Mouse (Mus musculus): ENCODE results near the gene Gatad2b. TPM values are rescaled to one million over a fixed set of nuclear protein-coding genes. Genes with fewer than 3 reads are reported as not detected.

Gatad2b gene
- polyA plus RNA-seq, 1 experiment, result 70.0 TPM

GRCm38 (mm10) chr3:90395629-90396028 is 102.7 kb downstream of the Gatad2b start:
- Histone ChIP-seq H3K4me1 (ENCODE audit: control insufficient read depth, insufficient read depth, low read length) (peaks cover 2% of the 10 kb centered on the region), H3K27ac (ENCODE audit: insufficient read depth, low read length) (no peak overlapping the region), H3K4me3 (ENCODE audit: insufficient read depth, low read length) (no peak overlapping the region)
- no peak for TF ChIP-seq POLR2A (IDR thresholded peaks at IDR 0.05; ENCODE audit: low read depth, low read length)
- TF ChIP-seq CTCF (IDR thresholded peaks at IDR 0.05; ENCODE audit: borderline replicate concordance, insufficient read depth, low read length), result no peak

GRCm38 (mm10) chr3:90400993-90401392 is 108.0 kb downstream of the Gatad2b start:
- Histone ChIP-seq H3K4me3 (ENCODE audit: insufficient read depth, low read length) (no peak overlapping the region), H3K4me1 (ENCODE audit: control insufficient read depth, insufficient read depth, low read length) (0 out of 2 replicates have a peak, but pooled peaks cover 2% of the 10 kb centered on the region), H3K27ac (ENCODE audit: insufficient read depth, low read length) (no peak overlapping the region)
- TF ChIP-seq POLR2A (IDR thresholded peaks at IDR 0.05; ENCODE audit: low read depth, low read length) (no peak), CTCF (IDR thresholded peaks at IDR 0.05; ENCODE audit: borderline replicate concordance, insufficient read depth, low read length) (no peak)

GRCm38 (mm10) chr3:90404121-90404520 is 111.1 kb downstream of the Gatad2b start:
- TF ChIP-seq CTCF (IDR thresholded peaks at IDR 0.05; ENCODE audit: borderline replicate concordance, insufficient read depth, low read length) (no peak), POLR2A (IDR thresholded peaks at IDR 0.05; ENCODE audit: low read depth, low read length) (no peak)
- no peak overlapping the region for H3K4me3 ChIP-seq (ENCODE audit: insufficient read depth, low read length)
- H3K27ac ChIP-seq (ENCODE audit: insufficient read depth, low read length), result no peak overlapping the region
- H3K4me1 ChIP-seq (ENCODE audit: control insufficient read depth, insufficient read depth, low read length), result 0 out of 2 replicates have a peak, but pooled peaks cover 2% of the 10 kb centered on the region

GRCm38 (mm10) chr3:90404609-90405008 is 111.6 kb downstream of the Gatad2b start:
- TF ChIP-seq CTCF (IDR thresholded peaks at IDR 0.05; ENCODE audit: borderline replicate concordance, insufficient read depth, low read length) (no peak), POLR2A (IDR thresholded peaks at IDR 0.05; ENCODE audit: low read depth, low read length) (no peak)
- no peak overlapping the region for H3K27ac ChIP-seq (ENCODE audit: insufficient read depth, low read length)
- H3K4me1 ChIP-seq (ENCODE audit: control insufficient read depth, insufficient read depth, low read length), result 0 out of 2 replicates have a peak, but pooled peaks cover 2% of the 10 kb centered on the region

GRCm38 (mm10) chr3:90406414-90406813 is 113.4 kb downstream of the Gatad2b start:
- TF ChIP-seq CTCF (IDR thresholded peaks at IDR 0.05; ENCODE audit: borderline replicate concordance, insufficient read depth, low read length) (no peak), POLR2A (IDR thresholded peaks at IDR 0.05; ENCODE audit: low read depth, low read length) (no peak)
- Histone ChIP-seq H3K4me3 (ENCODE audit: insufficient read depth, low read length) (no peak overlapping the region), H3K4me1 (ENCODE audit: control insufficient read depth, insufficient read depth, low read length) (0 out of 2 replicates have a peak, but pooled peaks cover 2% of the 10 kb centered on the region), H3K27ac (ENCODE audit: insufficient read depth, low read length) (no peak overlapping the region)

More at GRCm38 (mm10) chr3:90404609-90405008, 111.6 kb downstream of the Gatad2b start:
- no peak overlapping the region for H3K4me3 ChIP-seq (ENCODE audit: insufficient read depth, low read length)

- H3K27ac ChIP-seq (ENCODE audit: insufficient read depth, low read length), result no peak overlapping the region
- no peak for TF ChIP-seq CTCF (IDR thresholded peaks at IDR 0.05; ENCODE audit: borderline replicate concordance, insufficient read depth, low read length)
- TF ChIP-seq POLR2A (IDR thresholded peaks at IDR 0.05; ENCODE audit: low read depth, low read length), result no peak
- 0 out of 2 replicates have a peak, but pooled peaks cover 2% of the 10 kb centered on the region for H3K4me1 ChIP-seq (ENCODE audit: control insufficient read depth, insufficient read depth, low read length)
- H3K4me3 ChIP-seq (ENCODE audit: insufficient read depth, low read length), result no peak overlapping the region
Observed at GRCm38 (mm10) chr3:90408721-90409120, 115.7 kb downstream of the Gatad2b start.

GRCm38 (mm10) chr3:90412312-90413010 is 119.5 kb downstream of the Gatad2b start:
- H3K27ac ChIP-seq (ENCODE audit: insufficient read depth, low read length), result no peak overlapping the region
- TF ChIP-seq CTCF (IDR thresholded peaks at IDR 0.05; ENCODE audit: borderline replicate concordance, insufficient read depth, low read length) (peak; percentile 90), POLR2A (IDR thresholded peaks at IDR 0.05; ENCODE audit: low read depth, low read length) (no peak)
- no peak overlapping the region for H3K4me3 ChIP-seq (ENCODE audit: insufficient read depth, low read length)
- no peaks in the 10 kb centered on the region for H3K4me1 ChIP-seq (ENCODE audit: control insufficient read depth, insufficient read depth, low read length)

GRCm38 (mm10) chr3:90413011-90413396 is 120.0 kb downstream of the Gatad2b start:
- no peak overlapping the region for H3K4me3 ChIP-seq (ENCODE audit: insufficient read depth, low read length)
- no peak overlapping the region for H3K27ac ChIP-seq (ENCODE audit: insufficient read depth, low read length)
- TF ChIP-seq CTCF (IDR thresholded peaks at IDR 0.05; ENCODE audit: borderline replicate concordance, insufficient read depth, low read length) (no peak), POLR2A (IDR thresholded peaks at IDR 0.05; ENCODE audit: low read depth, low read length) (no peak)
- H3K4me1 ChIP-seq (ENCODE audit: control insufficient read depth, insufficient read depth, low read length), result no peaks in the 10 kb centered on the region

Other genes with a start within 250 kb of the Gatad2b start
- 110 and 114 TPM in 2 replicates for gene 4933434E20Rik, start 241.5 kb upstream of the Gatad2b start, polyA plus RNA-seq (2011; ENCODE audit: insufficient read length, low read depth, missing spikeins)
- gene Ubap2l, start 240.6 kb upstream of the Gatad2b start, polyA plus RNA-seq (2011; ENCODE audit: insufficient read length, low read depth, missing spikeins), result 241 and 256 TPM in 2 replicates
- gene Tpm3, start 220.5 kb upstream of the Gatad2b start, polyA plus RNA-seq (2011; ENCODE audit: insufficient read length, low read depth, missing spikeins), result 498 and 523 TPM in 2 replicates
- gene Nup210l, start 189.0 kb upstream of the Gatad2b start, polyA plus RNA-seq (2011; ENCODE audit: insufficient read length, low read depth, missing spikeins), result 0.86 and 0.99 TPM in 2 replicates
- 36.9 and 264 TPM in 2 replicates for gene Rps27, start 79.5 kb upstream of the Gatad2b start, polyA plus RNA-seq (2011; ENCODE audit: insufficient read length, low read depth, missing spikeins)
- 32.1 and 33.5 TPM in 2 replicates for gene Rab13, start 79.5 kb upstream of the Gatad2b start, polyA plus RNA-seq (2011; ENCODE audit: insufficient read length, low read depth, missing spikeins)
- gene Jtb, start 61.6 kb upstream of the Gatad2b start, polyA plus RNA-seq (2011; ENCODE audit: insufficient read length, low read depth, missing spikeins), result 47.1 and 47.5 TPM in 2 replicates
- gene Creb3l4, start 49.7 kb upstream of the Gatad2b start, polyA plus RNA-seq (2011; ENCODE audit: insufficient read length, low read depth, missing spikeins), result 2.0 and 2.3 TPM in 2 replicates
- 253 and 312 TPM in 2 replicates for gene Slc39a1, start 45.0 kb upstream of the Gatad2b start, polyA plus RNA-seq (2011; ENCODE audit: insufficient read length, low read depth, missing spikeins)
- gene Crtc2, start 39.0 kb upstream of the Gatad2b start, polyA plus RNA-seq (2011; ENCODE audit: insufficient read length, low read depth, missing spikeins), result 29.5 and 34.3 TPM in 2 replicates
- gene Dennd4b, start 28.0 kb upstream of the Gatad2b start, polyA plus RNA-seq (2011; ENCODE audit: insufficient read length, low read depth, missing spikeins), result 6.8 and 10.3 TPM in 2 replicates
- gene Slc27a3, start 96.8 kb downstream of the Gatad2b start, polyA plus RNA-seq (2011; ENCODE audit: insufficient read length, low read depth, missing spikeins), result 9.0 and 20.0 TPM in 2 replicates
- 39.5 and 40.0 TPM in 2 replicates for gene Ints3, start 140.4 kb downstream of the Gatad2b start, polyA plus RNA-seq (2011; ENCODE audit: insufficient read length, low read depth, missing spikeins)
- 0.18 TPM in 1 of 2 replicates, not detected in the other for gene Npr1, start 172.7 kb downstream of the Gatad2b start, polyA plus RNA-seq (2011; ENCODE audit: insufficient read length, low read depth, missing spikeins)
- 82.1 and 97.0 TPM in 2 replicates for gene Ilf2, start 182.9 kb downstream of the Gatad2b start, polyA plus RNA-seq (2011; ENCODE audit: insufficient read length, low read depth, missing spikeins)
- gene Snapin, start 197.9 kb downstream of the Gatad2b start, polyA plus RNA-seq (2011; ENCODE audit: insufficient read length, low read depth, missing spikeins), result 87.6 and 102 TPM in 2 replicates
- gene Chtop, start 216.3 kb downstream of the Gatad2b start, polyA plus RNA-seq (2011; ENCODE audit: insufficient read length, low read depth, missing spikeins), result 92.9 and 111 TPM in 2 replicates
- 27.6 and 37.9 TPM in 2 replicates for gene S100a1, start 221.2 kb downstream of the Gatad2b start, polyA plus RNA-seq (2011; ENCODE audit: insufficient read length, low read depth, missing spikeins)
- gene S100a13, start 221.3 kb downstream of the Gatad2b start, polyA plus RNA-seq (2011; ENCODE audit: insufficient read length, low read depth, missing spikeins), result 38.7 and 60.4 TPM in 2 replicates
- not detected in 2 replicates for gene S100a14, start 233.7 kb downstream of the Gatad2b start, polyA plus RNA-seq (2011; ENCODE audit: insufficient read length, low read depth, missing spikeins)
- gene S100a16, start 244.1 kb downstream of the Gatad2b start, polyA plus RNA-seq (2011; ENCODE audit: insufficient read length, low read depth, missing spikeins), result 40.2 and 49.1 TPM in 2 replicates